ENCODE assay signal across 11 mouse cellular contexts in the genomic region with DNA sequence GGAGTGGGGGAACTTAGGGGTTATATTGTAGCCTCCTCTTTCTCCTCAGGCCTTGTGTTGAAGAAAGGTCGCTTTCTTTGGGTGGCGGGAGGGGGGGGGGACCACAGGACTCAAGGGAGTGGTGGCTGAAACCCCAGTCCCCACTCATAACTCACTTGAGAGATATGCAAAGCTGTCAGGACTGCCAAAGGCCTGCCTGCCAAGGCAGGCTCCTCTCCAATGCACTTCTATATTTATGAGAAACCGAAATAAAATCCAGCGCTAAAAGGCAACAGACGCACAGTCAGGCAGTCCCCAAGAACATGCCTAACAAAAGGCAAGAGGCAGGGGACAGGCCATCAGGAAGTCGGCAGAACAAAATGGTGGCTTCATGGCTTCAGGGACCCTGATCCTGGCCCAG.
A peak's percentile ranks its signal among the peaks of the same experiment; 100 is the strongest.
DNase-seq lines count a peak whose midpoint lies in the region; ATAC-seq and TF ChIP-seq lines count a peak whose summit lies in the region.
"Had no signal": no experiment of that assay in that cellular context is flagged by ENCODE, and none has a peak within 500 bp of the region (broad histone marks: within the 10 kb centered on the region; RNA-seq: fewer than 3 reads in every experiment).

No protein-coding gene starts in this region.

- no peaks in the 10 kb centered on the region for H3K9me3 ChIP-seq in lung, embryonic 16.5 days (ENCODE audit: control insufficient read depth, low read length)
- H3K9me3 ChIP-seq in heart, postnatal 0 days (replicated peaks; ENCODE audit: control insufficient read depth, low read length): no peaks in the 10 kb centered on the region

- intact Hi-C loops in heart, postnatal 25 days (cut with DNase I): loop anchor here (5.0 kb wide), 1 partner anchor 176 kb away; no protein-coding TSS in a partner anchor

- H3K4me2 ChIP-seq in lung, embryonic 16.5 days (ENCODE audit: low read depth, low read length): no peak overlapping the region
- H3K4me2 ChIP-seq in heart, postnatal 0 days (ENCODE audit: low read depth, low read length): no peak overlapping the region
- H3K4me2 ChIP-seq: heart, embryonic 13.5 days had no signal

- H3K4me1 ChIP-seq in lung, embryonic 16.5 days (replicated peaks; ENCODE audit: control insufficient read depth, insufficient read depth, low read length): peaks cover 3% of the 10 kb centered on the region; the same call in 1 of the 2 replicates
- H3K4me1 ChIP-seq in lung, adult 2 months (ENCODE audit: control insufficient read depth, insufficient read depth, low read length): no peaks in the 10 kb centered on the region
- H3K4me1 ChIP-seq in cortical plate, adult 2 months (ENCODE audit: control insufficient read depth, insufficient read depth, low read length): peaks cover 2% of the 10 kb centered on the region
- no peaks in the 10 kb centered on the region for H3K4me1 ChIP-seq in heart, postnatal 0 days (ENCODE audit: control insufficient read depth, insufficient read depth)
- H3K4me1 ChIP-seq: heart, embryonic 13.5 days had no signal

- no peak for TF ChIP-seq CTCF in lung, adult 2 months (IDR thresholded peaks at IDR 0.05; ENCODE audit: insufficient read depth, low read length)
- TF ChIP-seq CTCF in cortical plate, adult 2 months (IDR thresholded peaks at IDR 0.05; ENCODE audit: extremely low read depth, insufficient read depth, low read length): no peak
- no peak for TF ChIP-seq CTCF in heart, postnatal 0 days (IDR thresholded peaks at IDR 0.05; ENCODE audit: low read depth)

- DNase-seq in heart, adult 11 months: peak; percentile 94
- no peak for DNase-seq in heart, postnatal 25 days (ENCODE audit: low spot score)
- no peak for DNase-seq in lung, adult 2 months
- no peak for DNase-seq in heart, postnatal 0 days (ENCODE audit: low spot score)
- no peak for DNase-seq in adrenal gland, adult (ENCODE audit: inconsistent age in 2 of 2, low spot score in 1 of 2)
- DNase-seq in thymus, postnatal 36 days: no peak
- DNase-seq: cerebellum, postnatal 10 days had no signal

- H3K9ac ChIP-seq in lung, embryonic 16.5 days (ENCODE audit: low read length): no peak overlapping the region
- H3K9ac ChIP-seq in heart, postnatal 0 days (replicated peaks; ENCODE audit: low read depth, low read length): no peak overlapping the region
- H3K9ac ChIP-seq: heart, embryonic 13.5 days had no signal

- no peaks in the 10 kb centered on the region for H3K36me3 ChIP-seq in lung, embryonic 16.5 days (ENCODE audit: control insufficient read depth, insufficient read depth, low read length)
- H3K36me3 ChIP-seq in heart, postnatal 0 days (replicated peaks; ENCODE audit: control insufficient read depth, insufficient read depth, low read length): no peaks in the 10 kb centered on the region
- H3K36me3 ChIP-seq: heart, embryonic 13.5 days had no signal

- no peak for TF ChIP-seq POLR2A in lung, adult 2 months (IDR thresholded peaks at IDR 0.05; ENCODE audit: borderline replicate concordance, extremely low read depth, low read depth, low read length)
- TF ChIP-seq POLR2A in cortical plate, adult 2 months (IDR thresholded peaks at IDR 0.05; ENCODE audit: extremely low read depth, insufficient read depth, low read length): no peak

- TF ChIP-seq EP300 in heart, postnatal 0 days (IDR thresholded peaks at IDR 0.05; ENCODE audit: low read depth): no peak

- no peak overlapping the region for H3K4me3 ChIP-seq in lung, embryonic 16.5 days (ENCODE audit: low read length)
- no peak overlapping the region for H3K4me3 ChIP-seq in lung, adult 2 months (replicated peaks; ENCODE audit: extremely low read depth, low read depth, low read length)
- no peak overlapping the region for H3K4me3 ChIP-seq in cortical plate, adult 2 months (ENCODE audit: insufficient read depth, low read length)
- no peak overlapping the region for H3K4me3 ChIP-seq in heart, postnatal 0 days (ENCODE audit: low read depth, low read length)
- H3K4me3 ChIP-seq: heart, embryonic 13.5 days; left cerebral cortex, adult 2 months had no signal

- WGBS in lung, embryonic 16.5 days: 57% methylated on average over 6 of the region's 6 CpGs
- 61% methylated on average over 6 of the region's 6 CpGs for WGBS in lung, adult 2 months
- 53% methylated on average over 6 of the region's 6 CpGs for WGBS in heart, postnatal 0 days

- H3K27ac ChIP-seq in lung, embryonic 16.5 days (ENCODE audit: low read length): no peak overlapping the region
- peak overlapping the region; percentile 12; the same call in 1 of the 2 replicates for H3K27ac ChIP-seq in cortical plate, adult 2 months (ENCODE audit: insufficient read depth, low read length)
- 0 out of 2 replicates have a peak overlapping the region, but pooled peaks have one; percentile 7 for H3K27ac ChIP-seq in heart, postnatal 0 days (ENCODE audit: low read depth)
- H3K27ac ChIP-seq: heart, embryonic 13.5 days had no signal

- ATAC-seq in lung, embryonic 16.5 days (ENCODE audit: low read depth): peak; percentile 60; the same call in 1 of the 2 replicates
- ATAC-seq in heart, postnatal 0 days (ENCODE audit: insufficient read depth, low read depth): no peak

- no peaks in the 10 kb centered on the region for H3K27me3 ChIP-seq in lung, embryonic 16.5 days (ENCODE audit: control insufficient read depth, insufficient read depth, low read depth, low read length)
- no peaks in the 10 kb centered on the region for H3K27me3 ChIP-seq in heart, postnatal 0 days (ENCODE audit: control insufficient read depth, insufficient read depth, low read length)
- H3K27me3 ChIP-seq: heart, embryonic 13.5 days had no signal
